Mouse (Mus musculus) thymus, postnatal 14 days (tissue): Measurements from ENCODE around the gene Tmeff1.
A peak's percentile ranks its signal among the peaks of the same experiment; 100 is the strongest.
"Not testable (repeated sequence)": the region's sequence is repeated elsewhere in the genome, so short reads cannot be mapped to it uniquely, and the experiment has no call there.

Experiments used
- DNase-seq: peaks from one replicate; pipeline ENCODE4 v3.0.0; 2021

Gene Tmeff1

DNA sequence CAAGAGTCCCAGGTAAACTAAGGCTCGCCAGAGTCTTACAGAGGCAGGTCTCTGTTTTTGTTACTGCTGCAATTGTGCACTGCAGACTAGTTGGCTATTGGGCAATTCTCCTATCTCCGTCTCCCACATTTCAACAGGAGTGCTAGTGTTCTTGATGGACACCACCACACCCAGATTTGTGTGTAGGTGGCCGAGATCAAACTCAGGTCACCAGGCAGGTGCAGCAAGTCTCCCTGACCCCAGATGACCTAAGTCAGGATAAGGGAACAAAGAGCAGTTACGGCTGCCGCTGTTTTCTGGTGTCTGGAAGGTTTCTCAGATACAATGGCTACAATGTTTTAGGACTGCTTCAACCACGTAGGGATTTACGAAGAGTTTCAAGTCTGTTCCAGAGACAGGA lies 95.2 kb downstream of the Tmeff1 start:
- no peak for DNase-seq

DNA sequence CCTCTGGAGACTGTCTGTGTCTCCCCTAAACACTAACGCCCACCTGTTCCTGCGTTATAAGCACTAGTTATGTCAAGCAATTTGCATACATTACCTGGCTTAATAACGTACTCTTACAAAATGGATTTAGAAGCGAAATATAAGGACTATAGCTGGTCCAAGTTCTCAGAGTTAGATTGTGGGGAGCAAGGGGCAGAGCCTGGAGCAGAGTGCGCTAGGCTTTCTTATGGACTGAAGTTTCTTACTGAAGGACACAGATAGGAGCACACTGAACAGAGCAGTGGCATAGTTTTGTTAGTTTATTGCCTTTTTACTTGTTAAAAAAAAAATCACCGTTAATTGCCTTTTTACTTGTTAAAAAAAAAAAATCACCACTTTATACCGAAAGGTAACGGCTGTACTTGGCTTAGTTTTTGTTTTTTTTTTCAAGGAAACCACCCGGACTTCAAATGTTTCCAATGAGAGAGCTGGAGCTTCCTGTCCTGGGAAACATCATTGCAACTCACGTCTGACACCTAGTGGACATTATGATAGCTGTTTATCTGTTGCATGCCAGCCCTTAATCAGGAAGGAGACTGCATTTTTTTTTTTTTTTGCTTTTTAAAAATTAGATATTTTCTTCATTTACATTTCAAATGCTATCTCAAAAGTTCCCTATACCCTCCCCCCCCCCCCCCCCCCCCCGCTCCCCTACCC lies 95.8 kb downstream of the Tmeff1 start:
- peak; percentile 30 for DNase-seq

DNA sequence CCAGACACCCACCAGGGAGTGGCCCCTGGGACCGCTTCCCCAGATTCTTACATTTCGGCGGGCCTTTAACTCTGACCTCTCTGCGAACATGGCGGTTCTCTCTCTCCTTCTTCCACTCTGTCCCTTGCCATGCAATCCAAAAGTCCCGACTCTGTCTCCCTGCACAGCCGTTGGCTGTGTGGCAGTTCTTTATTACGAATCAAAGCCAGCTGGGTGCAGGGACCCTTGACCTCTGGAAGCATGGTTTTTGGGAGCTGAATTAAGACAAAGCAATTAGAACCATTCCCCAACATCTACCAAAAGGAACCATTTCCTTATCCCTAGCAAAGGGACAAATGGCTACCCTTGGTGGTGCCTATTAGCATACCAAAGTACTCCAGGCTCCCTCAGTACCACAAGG lies 98.2 kb downstream of the Tmeff1 start:
- no peak for DNase-seq

DNA sequence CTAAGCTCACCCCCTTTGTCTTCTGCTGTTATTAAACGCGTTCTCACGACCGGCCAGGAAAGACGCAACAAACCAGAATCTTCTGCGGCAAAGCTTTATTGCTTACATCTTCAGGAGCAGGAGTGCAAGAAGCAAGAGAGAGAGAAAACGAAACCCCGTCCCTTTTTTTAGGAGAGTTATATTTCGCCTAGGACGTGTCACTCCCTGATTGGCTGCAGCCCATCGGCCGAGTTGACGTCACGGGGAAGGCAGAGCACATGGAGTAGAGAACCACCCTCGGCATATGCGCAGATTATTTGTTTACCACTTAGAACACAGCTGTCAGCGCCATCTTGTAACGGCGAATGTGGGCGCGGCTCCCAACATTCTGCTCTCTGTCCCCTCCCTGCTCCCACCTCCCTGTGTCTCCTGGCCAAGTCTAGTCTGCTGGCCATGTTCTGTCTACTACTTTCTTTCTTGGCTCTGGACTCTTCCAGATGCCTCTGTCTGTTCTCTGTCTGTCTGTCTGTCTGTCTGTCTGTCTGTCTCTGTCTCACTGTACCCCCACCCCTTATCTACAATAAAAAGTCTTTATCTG lies 98.7 kb downstream of the Tmeff1 start:
- DNase-seq = not testable (repeated sequence)

DNA sequence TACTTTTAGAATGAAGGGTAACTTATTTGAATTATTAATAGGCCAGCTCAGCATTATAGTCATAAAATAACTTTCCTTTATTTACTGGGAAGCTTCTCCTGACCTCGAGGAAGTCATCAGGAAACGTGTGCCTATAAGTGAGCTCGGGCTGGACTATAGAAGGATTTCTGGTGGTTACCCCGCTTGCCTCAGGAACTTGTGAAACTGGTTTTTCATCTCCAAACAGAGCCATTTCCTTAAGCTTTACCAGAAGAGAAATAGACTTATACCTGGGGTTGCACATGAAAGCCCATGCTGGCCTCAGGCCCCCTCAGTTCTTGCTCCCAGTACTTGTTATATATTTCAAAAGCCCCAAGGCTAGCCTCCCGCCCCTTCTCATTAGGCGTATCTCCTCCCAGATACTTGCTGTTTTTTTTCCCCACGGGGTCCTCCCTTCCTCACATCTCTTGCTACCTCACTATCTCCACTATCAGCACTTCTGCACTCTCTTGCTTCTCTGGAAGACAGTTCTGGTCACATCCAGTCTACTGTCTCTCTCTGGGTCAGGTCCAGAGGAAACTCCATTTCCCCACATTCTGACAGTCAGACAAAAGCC lies 99.7 kb downstream of the Tmeff1 start:
- DNase-seq = no peak

DNA sequence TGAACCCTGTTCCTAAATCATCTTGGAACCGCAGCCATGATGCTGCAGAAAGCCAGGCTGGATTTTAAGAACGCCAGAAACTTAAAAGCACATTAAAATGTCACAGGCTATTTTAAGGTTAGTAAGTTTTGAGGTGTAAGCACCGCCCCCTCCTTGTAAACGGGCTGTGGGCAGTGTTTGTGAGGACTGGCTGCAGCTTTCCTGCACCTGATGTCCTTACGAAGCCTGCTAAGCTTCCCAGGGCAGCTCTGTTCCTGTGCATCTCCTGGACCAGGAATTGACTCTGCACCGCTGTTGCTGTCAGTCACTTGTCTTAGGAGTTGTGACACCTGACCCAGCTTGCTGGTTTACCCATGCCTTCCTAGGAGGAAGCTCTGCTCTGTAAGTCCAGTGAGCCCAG lies 103.2 kb downstream of the Tmeff1 start:
- no peak for DNase-seq

DNA sequence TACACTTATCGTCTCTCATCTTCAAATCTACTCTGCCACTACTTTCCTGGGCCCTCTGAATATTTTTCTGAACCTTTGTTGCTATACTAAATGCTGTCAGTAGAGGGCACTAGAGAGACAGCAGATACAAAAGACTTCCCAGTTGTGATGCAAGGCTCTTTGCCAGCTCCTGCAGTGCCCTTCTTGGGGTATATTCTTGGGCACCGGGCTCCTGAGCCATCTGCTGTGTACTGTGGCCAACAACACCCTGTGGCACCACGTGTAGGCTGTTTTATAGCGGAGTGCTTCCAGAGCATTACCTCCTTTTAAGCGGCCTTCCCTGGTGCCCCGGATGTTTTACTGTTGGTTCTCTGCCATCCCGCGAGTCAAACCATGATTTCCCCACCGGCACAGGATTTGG lies 105.7 kb downstream of the Tmeff1 start:
- DNase-seq = peak; percentile 19

DNA sequence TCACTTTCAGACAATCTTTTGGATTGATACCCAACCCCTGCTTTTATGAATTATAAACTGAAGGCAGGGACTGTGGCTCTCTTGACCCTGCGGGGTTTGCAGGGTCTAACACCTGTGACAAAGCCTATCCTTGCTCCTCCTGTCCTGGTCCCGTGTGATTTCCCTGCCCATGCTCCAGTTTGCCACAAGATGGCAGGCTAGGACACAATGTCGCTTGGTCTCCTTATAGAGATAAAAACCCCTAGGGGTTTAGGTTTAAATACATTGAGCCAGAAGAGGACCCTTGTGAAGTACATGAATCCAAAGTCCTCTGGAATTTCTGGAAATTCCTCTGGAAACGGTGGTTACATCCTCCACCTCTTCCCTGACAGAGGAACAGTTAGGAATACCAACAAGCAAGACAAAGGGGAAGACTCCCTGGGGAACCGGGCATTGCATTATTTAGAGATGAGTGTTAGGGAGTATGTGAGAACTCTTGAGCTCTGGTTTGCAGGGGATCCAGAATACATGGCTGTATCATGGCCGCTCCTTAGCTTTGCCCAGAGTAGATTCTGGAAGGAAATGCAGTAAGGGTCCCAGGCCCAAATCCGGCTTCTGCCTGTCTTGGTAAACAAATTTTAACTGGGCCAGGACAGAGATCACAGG lies 106.9 kb downstream of the Tmeff1 start:
- peak; percentile 14 for DNase-seq

DNA sequence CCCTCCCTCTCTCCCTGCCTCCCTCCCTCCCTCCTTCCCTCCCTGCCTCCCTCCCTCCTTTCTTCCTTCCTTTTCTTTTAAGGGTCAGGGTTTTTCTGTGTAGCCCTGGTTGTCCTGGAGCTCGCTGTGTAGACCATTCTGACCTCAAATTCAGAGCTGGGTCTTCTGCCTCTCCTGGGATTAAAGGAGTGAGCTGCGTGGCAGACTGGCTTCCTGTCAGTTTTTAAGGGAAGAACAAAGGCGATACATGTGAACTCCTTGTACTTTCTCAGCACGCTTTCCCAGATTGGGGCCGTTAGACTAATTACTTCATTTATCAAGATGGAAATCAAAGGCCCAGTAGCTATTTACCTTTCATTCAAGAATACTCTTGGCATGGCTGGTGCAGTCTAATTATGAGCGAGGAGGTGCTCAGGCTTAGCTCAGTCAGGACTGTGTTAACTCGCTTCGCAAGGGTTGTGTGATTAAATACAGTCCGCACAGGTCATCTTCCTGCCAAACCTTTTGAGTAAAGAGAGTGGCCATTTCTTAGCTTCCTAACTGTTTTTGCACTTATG lies 107.8 kb downstream of the Tmeff1 start:
- DNase-seq = no peak

DNA sequence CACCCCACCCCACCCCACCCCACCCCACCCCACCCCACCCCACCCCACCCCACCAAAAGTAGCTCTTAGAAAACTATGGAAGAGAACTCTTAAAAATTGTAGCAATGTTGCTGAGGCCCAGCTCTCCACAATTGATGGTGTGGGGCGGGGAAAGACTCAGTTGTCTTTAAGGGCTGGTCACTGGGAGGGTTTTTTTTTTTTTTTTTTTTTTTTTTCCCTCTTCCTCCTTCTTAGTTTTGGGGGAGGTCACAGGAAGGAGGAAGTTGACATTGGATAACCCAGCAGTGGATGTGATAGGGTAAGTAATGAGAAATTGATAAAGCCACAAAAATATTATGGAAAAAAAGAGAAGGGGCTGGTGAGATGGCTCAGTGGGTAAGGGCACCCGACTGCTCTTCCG lies 111.7 kb downstream of the Tmeff1 start:
- DNase-seq = no peak

DNA sequence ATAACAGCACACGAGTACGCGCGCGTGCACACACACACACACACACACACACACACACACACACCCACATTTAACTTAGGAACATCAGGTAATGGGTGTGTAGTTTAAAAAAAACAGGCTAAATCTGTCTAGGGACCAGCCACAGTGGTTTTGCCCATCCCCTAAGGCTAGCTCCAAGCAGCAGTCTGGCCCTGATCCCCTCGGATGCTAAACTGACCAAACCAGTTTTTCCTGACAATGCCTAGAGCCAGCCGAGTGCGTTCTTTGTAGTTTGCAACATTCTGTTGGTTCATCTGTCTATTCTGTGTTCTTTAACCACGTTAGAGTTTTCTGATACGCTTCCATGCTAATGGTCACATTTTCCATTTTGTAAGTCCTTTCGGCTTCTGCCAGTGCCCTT lies 112.3 kb downstream of the Tmeff1 start:
- DNase-seq = no peak
